Mouse (Mus musculus) layer of hippocampus, postnatal 14 days (tissue): ENCODE data around the gene Olfr129. TPM values are rescaled to one million over a fixed set of nuclear protein-coding genes. Genes with fewer than 3 reads are reported as not detected.

Experiments used
- DNase-seq, 2 experiments: peaks; one replicate each; pipeline ENCODE4 v3.0.0; 2021 to 2022; ENCODE audit warnings: low spot score in 2 of 2, mixed read lengths in 1 of 2
- long read RNA-seq, 2 experiments: library from polyadenylated mRNA; stranded (forward); transcript quantifications; one replicate each; pipeline ENCODE4 v2.0.0; 2021
- total RNA-seq, 2 experiments: library from RNA; stranded (reverse); gene quantifications; 2 replicates each; pipeline ENCODE4 v1.2.3; 2021

Olfr129 gene
- not detected for total RNA-seq
- long read RNA-seq, experiment 1: 0 reads
- long read RNA-seq, experiment 2: 0 reads

DNA sequence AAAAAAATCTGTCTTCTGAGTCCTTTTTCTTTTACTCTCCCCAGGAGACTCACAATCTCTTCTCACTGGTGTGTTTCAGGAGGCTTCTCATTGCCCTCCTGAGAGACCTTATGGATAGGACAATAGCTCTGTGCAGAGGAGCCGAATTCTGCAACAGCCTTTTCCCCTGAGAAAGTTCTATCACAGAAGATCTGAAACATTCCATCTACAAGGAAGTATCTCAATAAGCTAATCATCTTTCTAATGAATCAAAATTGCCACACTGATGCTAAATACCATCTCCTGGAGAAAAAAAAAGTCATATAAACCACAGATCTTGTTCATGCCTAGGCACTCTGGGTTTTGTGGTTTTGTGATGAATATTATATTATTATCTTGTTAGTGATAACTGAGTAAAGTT lies at the start of gene Olfr129:
Gene Olfr129, minus strand, starts transcription at position 101 of the 400 bp plus-strand sequence.
- DNase-seq: no peak

DNA sequence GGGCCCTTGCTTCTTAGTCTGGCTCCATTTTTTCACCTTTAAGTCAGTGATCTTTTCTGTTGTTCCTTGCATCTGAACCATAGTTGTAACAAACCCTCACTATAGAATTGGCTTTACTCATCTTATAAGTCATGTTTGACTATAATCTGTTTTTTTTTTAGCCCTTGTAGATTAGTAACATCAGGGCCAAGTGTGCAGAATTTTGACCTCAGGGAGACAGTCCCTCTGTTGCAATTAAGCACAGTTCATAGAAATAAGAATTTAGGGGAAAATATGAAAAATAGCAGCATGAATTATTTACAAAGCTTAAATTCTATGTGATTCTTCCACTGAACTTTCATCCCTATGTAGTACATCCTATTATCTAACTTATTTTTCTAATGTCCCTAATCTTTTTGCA lies 28.7 kb upstream of the Olfr129 start, which contains the start of gene Olfr131:
Gene Olfr131, minus strand, starts transcription at position 101 of the 400 bp plus-strand sequence.
- no peak for DNase-seq

DNA sequence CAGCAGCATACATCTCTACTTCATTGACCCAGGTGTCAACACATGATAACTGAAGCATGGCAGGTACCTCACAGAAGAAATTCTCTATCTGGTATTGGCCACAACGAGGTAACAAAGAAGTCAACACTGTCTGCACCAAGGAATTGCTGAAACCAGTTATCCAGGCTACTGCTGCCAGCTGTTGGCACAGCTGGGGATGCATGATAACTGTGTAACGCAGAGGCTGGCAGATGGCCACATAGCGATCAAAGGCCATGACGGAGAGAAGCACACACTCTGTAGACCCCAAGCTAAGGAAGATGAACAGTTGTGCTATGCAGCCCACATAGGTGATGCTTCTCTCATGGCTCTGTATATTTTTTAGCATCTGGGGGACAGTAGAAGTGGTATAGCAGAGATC lies 22.5 kb upstream of the Olfr129 start:
- no peak for DNase-seq

DNA sequence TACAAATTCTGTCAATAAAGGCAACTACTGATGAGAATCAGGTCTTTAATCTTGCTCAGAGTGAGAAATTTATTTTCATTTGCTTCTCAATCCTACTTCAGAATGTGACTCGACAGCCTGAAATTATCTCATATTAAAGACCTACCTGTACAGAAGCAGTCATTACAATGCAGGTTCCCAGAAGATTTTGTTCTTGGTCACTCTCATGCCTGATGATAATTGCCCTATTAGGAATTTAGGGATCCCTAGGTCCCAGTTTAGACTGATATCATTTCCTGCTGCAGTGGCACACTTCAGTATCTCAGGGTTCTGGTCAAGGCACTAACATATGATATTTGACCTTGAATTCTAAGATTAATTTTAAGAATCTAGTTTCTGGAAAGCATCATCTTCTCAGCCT lies 3.7 kb upstream of the Olfr129 start, which contains the start of gene Olfr130:
Gene Olfr130, plus strand, starts transcription at position 301 of the 400 bp plus-strand sequence.
- DNase-seq: no peak

DNA sequence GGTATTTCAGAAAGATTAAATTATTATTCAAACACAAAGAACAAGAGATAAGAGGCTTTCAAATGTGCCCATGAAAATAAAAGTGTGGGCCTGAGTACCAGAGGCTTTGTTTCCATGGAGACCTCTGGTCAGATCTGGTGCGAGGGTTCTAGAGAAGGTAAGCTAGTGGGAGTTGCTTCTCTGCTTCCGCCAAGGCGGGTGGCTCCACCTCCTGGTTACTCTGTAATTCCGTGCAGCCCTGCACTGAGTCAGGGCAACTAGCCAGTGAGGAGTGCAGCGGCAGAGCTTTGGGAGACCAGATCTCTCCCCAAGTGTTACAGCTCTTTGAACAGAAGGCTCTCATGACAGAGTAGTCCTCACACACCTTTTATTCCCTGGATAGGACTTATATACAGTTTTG lies 33.6 kb downstream of the Olfr129 start:
- no peak for DNase-seq

DNA sequence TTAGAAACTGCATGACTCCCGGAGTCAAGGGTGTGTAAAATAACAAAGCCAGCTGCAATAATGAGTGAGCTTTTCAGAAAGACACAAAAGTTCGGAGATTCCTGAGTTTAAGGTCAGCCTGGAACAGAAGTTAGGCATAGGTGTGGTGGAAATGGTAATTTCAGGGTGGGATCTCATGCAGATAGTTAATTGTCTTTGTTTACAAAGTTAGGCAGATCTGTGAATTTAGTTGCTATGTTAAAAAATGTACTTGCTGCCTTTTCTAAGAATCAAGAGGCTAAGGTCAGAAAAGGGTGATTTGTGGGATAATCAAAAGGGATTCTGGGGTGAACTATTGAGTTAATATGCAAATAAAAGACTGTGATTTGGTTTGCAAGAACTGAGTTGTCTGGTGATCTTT lies 43.5 kb downstream of the Olfr129 start:
- DNase-seq: no peak

DNA sequence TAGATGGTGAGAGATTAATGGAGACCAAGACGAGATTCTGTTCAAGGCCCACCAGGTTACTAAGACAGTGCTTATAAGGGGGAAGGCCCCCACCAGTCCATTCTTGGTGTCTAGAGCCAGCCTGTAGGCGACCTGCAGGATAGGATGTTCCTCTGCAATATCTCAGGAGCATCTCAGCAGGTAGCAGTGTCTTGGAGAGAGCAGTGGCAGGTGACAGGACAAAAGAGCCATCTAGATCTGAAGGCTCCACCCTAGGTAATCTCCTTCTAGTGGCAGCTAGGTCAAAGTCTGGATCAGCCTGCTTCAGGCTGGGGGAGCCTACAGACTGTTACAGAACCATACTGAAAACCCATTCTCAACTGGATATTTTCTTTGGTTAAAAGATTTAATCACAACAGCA lies 54.9 kb downstream of the Olfr129 start:
- no peak for DNase-seq

Other genes starting within 250 kb of the Olfr129 start
- not detected for gene Olfr125, start 227.1 kb downstream of the Olfr129 start, total RNA-seq
- gene Olfr126, start 212.6 kb downstream of the Olfr129 start, total RNA-seq: not detected
- gene Olfr127, start 159.6 kb downstream of the Olfr129 start, total RNA-seq: not detected
- not detected for gene Olfr128, start 139.5 kb downstream of the Olfr129 start, total RNA-seq
- not detected for gene Olfr761, start 107.0 kb downstream of the Olfr129 start, total RNA-seq
- not detected for gene Olfr130, start 3.8 kb upstream of the Olfr129 start, total RNA-seq
- not detected for gene Olfr131, start 28.6 kb upstream of the Olfr129 start, total RNA-seq
- gene Olfr132, start 74.4 kb upstream of the Olfr129 start, total RNA-seq: not detected
- gene Olfr133, start 85.2 kb upstream of the Olfr129 start, total RNA-seq: not detected
- not detected for gene Olfr134, start 111.3 kb upstream of the Olfr129 start, total RNA-seq
- gene Olfr135, start 144.3 kb upstream of the Olfr129 start, total RNA-seq: not detected
- gene Olfr138, start 201.0 kb upstream of the Olfr129 start, total RNA-seq: not detected
- gene Olfr137, start 247.5 kb upstream of the Olfr129 start, total RNA-seq: not detected